Mouse (Mus musculus): ENCODE data around the gene Bhlha15. TPM values are rescaled to one million over a fixed set of nuclear protein-coding genes. Genes with fewer than 3 reads are reported as not detected.

The Bhlha15 gene
- polyA plus RNA-seq, 1 experiment from 2014 or later: 3.9 TPM

DNA sequence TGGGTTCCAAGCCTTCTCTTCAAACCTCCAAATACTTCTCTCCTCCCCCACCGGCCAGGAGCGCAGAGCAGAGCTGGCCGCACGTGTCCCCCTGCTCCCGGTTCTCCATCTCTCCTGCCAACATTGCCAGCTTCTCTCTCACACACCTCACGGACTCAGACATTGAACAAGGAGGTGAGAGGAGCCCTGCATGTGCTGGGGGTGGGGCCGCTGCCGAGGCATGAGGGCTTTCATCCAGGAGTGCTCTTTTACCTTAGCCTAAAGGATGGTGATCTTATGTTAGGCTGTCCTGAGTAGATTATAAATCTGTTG lies 6.9 kb upstream of the Bhlha15 start:
- ATAC-seq (replicated peaks; ENCODE audit: low FRiP score, low TSS enrichment, low read depth): 0 out of 2 replicates have a peak, but pooled peaks have one; percentile 37
- no peak overlapping the region for H3K27ac ChIP-seq (ENCODE audit: low read depth)

DNA sequence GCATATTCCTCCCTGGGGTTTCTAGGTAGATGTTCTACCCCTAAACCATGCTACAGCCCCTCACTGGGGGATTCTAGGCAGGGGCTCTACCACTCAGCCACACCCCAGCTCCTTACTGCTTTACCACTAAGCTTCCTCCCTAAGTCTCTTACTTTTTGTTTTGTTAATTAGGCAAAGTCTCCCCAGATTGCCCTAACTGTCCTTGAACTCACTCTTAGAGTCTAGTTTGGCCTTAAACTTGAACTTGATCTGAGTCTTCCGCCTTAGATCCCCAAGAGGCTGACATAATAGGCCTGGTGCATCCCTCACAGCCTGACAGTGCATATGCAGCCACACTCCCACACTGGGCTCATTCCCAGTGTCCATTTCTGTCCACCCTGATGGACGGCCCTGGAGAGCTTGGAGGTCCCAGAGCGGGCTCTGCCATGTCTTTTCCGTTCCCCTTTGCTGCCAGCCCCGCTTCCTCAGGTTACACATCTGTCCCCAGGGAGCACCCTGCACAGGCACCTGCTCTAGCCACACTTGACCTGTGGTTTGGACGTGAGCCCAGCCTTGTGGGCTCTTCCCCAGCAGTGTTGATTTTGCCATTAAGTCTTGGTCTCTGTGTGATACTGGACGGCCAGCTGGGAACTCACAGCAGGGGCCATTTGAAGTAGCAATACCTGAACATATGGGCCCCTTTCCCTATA lies 6.3 kb upstream of the Bhlha15 start:
- no peak for ATAC-seq (replicated peaks; ENCODE audit: low FRiP score, low TSS enrichment, low read depth)
- Histone ChIP-seq H3K9ac (ENCODE audit: low read length) (no peak overlapping the region), H3K4me3 (ENCODE audit: low read depth, low read length) (no peak overlapping the region), H3K27ac (ENCODE audit: low read depth) (no peak overlapping the region), H3K9me3 (ENCODE audit: control insufficient read depth, low read length) (no peaks in the 10 kb centered on the region), H3K27me3 (replicated peaks; ENCODE audit: control insufficient read depth, insufficient read depth, low read length) (no peaks in the 10 kb centered on the region), H3K4me1 (replicated peaks; ENCODE audit: control insufficient read depth, insufficient read depth, low read length) (no peaks in the 10 kb centered on the region), H3K4me2 (ENCODE audit: low read length) (no peak overlapping the region), H3K36me3 (ENCODE audit: control insufficient read depth, insufficient read depth, low read length) (peaks cover 29% of the 10 kb centered on the region)
- DNase-seq (ENCODE audit: low spot score): no peak
- WGBS: 81% methylated on average over 7 of the region's 7 CpGs

More for the DNA sequence above, 6.9 kb upstream of the Bhlha15 start:
- no peak overlapping the region for H3K4me3 ChIP-seq (ENCODE audit: low read depth, low read length)
- no peaks in the 10 kb centered on the region for H3K4me1 ChIP-seq (replicated peaks; ENCODE audit: control insufficient read depth, insufficient read depth, low read length)
- no peaks in the 10 kb centered on the region for H3K9me3 ChIP-seq (ENCODE audit: control insufficient read depth, low read length)
- WGBS: 38% methylated on average over 8 of the region's 8 CpGs
- DNase-seq (ENCODE audit: low spot score): no peak
- peaks cover 32% of the 10 kb centered on the region for H3K36me3 ChIP-seq (ENCODE audit: control insufficient read depth, insufficient read depth, low read length)
- H3K4me2 ChIP-seq (ENCODE audit: low read length): no peak overlapping the region
- no peak overlapping the region for H3K9ac ChIP-seq (ENCODE audit: low read length)
- H3K27me3 ChIP-seq (replicated peaks; ENCODE audit: control insufficient read depth, insufficient read depth, low read length): no peaks in the 10 kb centered on the region

DNA sequence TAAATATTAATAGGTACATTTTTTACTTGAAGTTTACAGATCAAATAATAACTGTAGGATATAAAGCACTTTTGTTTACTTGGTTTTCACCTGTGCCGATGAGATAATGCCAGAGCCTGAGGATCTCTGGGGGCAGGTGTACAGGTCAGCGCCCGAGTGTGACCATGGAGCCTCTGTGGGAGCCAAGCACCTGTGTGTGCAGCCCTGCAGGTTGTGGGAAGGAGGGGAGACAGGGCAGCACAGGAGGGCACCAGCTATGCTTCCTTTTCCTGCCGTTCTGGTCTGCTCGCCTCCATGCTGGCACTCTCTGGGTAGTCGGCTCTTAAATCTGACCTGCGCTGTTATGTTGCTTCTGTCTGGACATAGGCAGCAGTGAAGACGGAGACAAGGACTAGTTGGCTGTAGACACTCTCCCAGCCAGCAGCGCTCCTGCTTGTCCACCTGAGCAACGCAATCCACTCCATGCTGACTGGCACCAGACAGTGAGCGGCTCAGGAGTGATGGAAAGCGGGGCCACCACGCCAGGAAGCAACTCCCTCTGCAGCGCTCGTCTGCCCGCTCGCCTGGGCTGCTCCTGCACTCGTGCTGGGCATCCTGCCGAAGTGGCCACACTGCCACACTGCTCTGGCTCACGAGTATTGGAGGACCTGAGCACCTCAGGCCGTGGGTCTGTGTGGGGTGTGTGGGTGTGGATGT lies 5.6 kb upstream of the Bhlha15 start:
- 86% methylated on average over 21 of the region's 21 CpGs for WGBS
- ATAC-seq (replicated peaks; ENCODE audit: low FRiP score, low TSS enrichment, low read depth) (no peak), DNase-seq (ENCODE audit: low spot score) (no peak)
- Histone ChIP-seq H3K4me2 (ENCODE audit: low read length) (no peak overlapping the region), H3K4me1 (replicated peaks; ENCODE audit: control insufficient read depth, insufficient read depth, low read length) (peaks cover under 1% of the 10 kb centered on the region), H3K36me3 (ENCODE audit: control insufficient read depth, insufficient read depth, low read length) (peaks cover 26% of the 10 kb centered on the region), H3K4me3 (ENCODE audit: low read depth, low read length) (no peak overlapping the region), H3K27ac (ENCODE audit: low read depth) (no peak overlapping the region), H3K9me3 (ENCODE audit: control insufficient read depth, low read length) (no peaks in the 10 kb centered on the region), H3K27me3 (replicated peaks; ENCODE audit: control insufficient read depth, insufficient read depth, low read length) (no peaks in the 10 kb centered on the region), H3K9ac (ENCODE audit: low read length) (no peak overlapping the region)

DNA sequence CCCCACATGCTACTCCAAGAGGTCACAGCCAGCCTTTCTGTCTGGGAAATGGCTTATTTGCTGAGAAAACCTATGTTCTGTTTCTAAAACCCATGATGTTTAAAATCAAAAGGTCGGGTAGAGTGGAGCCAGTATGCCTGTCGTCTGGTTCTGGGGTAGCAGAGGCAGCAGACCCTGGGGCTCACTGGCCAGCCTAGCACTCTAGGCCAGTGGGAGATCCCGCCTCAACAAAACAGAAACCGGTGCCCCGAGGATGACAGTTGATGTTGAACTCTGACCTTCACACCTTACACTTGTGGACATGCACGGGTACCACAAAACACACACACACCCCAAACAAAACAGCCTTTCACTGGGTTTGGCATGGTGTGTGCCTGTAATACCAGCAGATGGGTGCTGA lies 1.7 kb upstream of the Bhlha15 start:
- no peak overlapping the region for H3K4me2 ChIP-seq (ENCODE audit: low read length)
- no peak for ATAC-seq (replicated peaks; ENCODE audit: low FRiP score, low TSS enrichment, low read depth)
- H3K9me3 ChIP-seq (ENCODE audit: control insufficient read depth, low read length): no peaks in the 10 kb centered on the region
- peaks cover 22% of the 10 kb centered on the region for H3K36me3 ChIP-seq (ENCODE audit: control insufficient read depth, insufficient read depth, low read length)
- no peak overlapping the region for H3K4me3 ChIP-seq (ENCODE audit: low read depth, low read length)
- no peak overlapping the region for H3K9ac ChIP-seq (ENCODE audit: low read length)
- H3K27me3 ChIP-seq (replicated peaks; ENCODE audit: control insufficient read depth, insufficient read depth, low read length): no peaks in the 10 kb centered on the region
- no peak for DNase-seq (ENCODE audit: low spot score)
- peaks cover 8% of the 10 kb centered on the region for H3K4me1 ChIP-seq (replicated peaks; ENCODE audit: control insufficient read depth, insufficient read depth, low read length)
- 76% methylated on average over 6 of the region's 6 CpGs for WGBS
- no peak overlapping the region for H3K27ac ChIP-seq (ENCODE audit: low read depth)

- H3K4me3 ChIP-seq (ENCODE audit: low read depth, low read length): no peak overlapping the region
- H3K9me3 ChIP-seq (ENCODE audit: control insufficient read depth, low read length): no peaks in the 10 kb centered on the region
- 77% methylated on average over 7 of the region's 7 CpGs for WGBS
- H3K4me2 ChIP-seq (ENCODE audit: low read length): no peak overlapping the region
- peaks cover 8% of the 10 kb centered on the region for H3K4me1 ChIP-seq (replicated peaks; ENCODE audit: control insufficient read depth, insufficient read depth, low read length)
- H3K9ac ChIP-seq (ENCODE audit: low read length): no peak overlapping the region
- ATAC-seq (replicated peaks; ENCODE audit: low FRiP score, low TSS enrichment, low read depth): no peak
- no peaks in the 10 kb centered on the region for H3K27me3 ChIP-seq (replicated peaks; ENCODE audit: control insufficient read depth, insufficient read depth, low read length)
- no peak for DNase-seq (ENCODE audit: low spot score)
- peaks cover 17% of the 10 kb centered on the region for H3K36me3 ChIP-seq (ENCODE audit: control insufficient read depth, insufficient read depth, low read length)
- H3K27ac ChIP-seq (ENCODE audit: low read depth): no peak overlapping the region
These were observed 759 bp upstream of the Bhlha15 start for GRCm38 (mm10) chr5:144189327-144189726.

GRCm38 (mm10) chr5:144191026-144191425 lies 940 bp downstream of the Bhlha15 start:
- Histone ChIP-seq H3K9me3 (ENCODE audit: control insufficient read depth, low read length) (no peaks in the 10 kb centered on the region), H3K4me2 (ENCODE audit: low read length) (no peak overlapping the region), H3K27ac (ENCODE audit: low read depth) (no peak overlapping the region), H3K4me3 (ENCODE audit: low read depth, low read length) (no peak overlapping the region), H3K36me3 (ENCODE audit: control insufficient read depth, insufficient read depth, low read length) (peaks cover 1% of the 10 kb centered on the region; the same call in 1 of the 2 replicates), H3K27me3 (replicated peaks; ENCODE audit: control insufficient read depth, insufficient read depth, low read length) (no peaks in the 10 kb centered on the region), H3K9ac (ENCODE audit: low read length) (no peak overlapping the region), H3K4me1 (replicated peaks; ENCODE audit: control insufficient read depth, insufficient read depth, low read length) (peaks cover 8% of the 10 kb centered on the region)
- ATAC-seq (replicated peaks; ENCODE audit: low FRiP score, low TSS enrichment, low read depth): no peak
- WGBS: 37% methylated on average over 23 of the region's 23 CpGs
- DNase-seq (ENCODE audit: low spot score): no peak

DNA sequence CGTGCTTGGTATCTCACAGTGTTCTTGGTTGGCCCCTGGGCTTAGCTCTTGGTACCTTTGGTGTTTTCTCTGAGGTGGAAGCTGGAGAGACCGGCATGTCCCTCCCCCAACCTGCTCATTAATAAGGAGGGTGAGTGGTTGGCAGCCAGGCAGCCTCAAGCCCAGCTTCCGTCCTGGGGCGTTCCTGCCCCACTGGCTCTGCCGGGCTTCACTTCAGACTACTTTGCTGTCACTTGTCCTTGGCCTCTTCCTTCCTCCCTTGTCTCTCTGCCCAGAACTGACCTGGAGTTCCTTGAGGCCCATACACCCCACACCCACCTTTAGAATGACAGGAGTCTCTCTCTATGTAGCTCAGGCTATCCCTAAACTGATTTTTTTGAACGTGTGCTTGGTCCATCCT lies 2.6 kb downstream of the Bhlha15 start:
- no peaks in the 10 kb centered on the region for H3K27me3 ChIP-seq (replicated peaks; ENCODE audit: control insufficient read depth, insufficient read depth, low read length)
- H3K9ac ChIP-seq (ENCODE audit: low read length): no peak overlapping the region
- H3K36me3 ChIP-seq (ENCODE audit: control insufficient read depth, insufficient read depth, low read length): no peaks in the 10 kb centered on the region
- H3K4me3 ChIP-seq (ENCODE audit: low read depth, low read length): no peak overlapping the region
- no peak for DNase-seq (ENCODE audit: low spot score)
- 81% methylated on average over 6 of the region's 6 CpGs for WGBS
- H3K4me2 ChIP-seq (ENCODE audit: low read length): no peak overlapping the region
- no peak for ATAC-seq (replicated peaks; ENCODE audit: low FRiP score, low TSS enrichment, low read depth)
- peaks cover 8% of the 10 kb centered on the region for H3K4me1 ChIP-seq (replicated peaks; ENCODE audit: control insufficient read depth, insufficient read depth, low read length)
- H3K9me3 ChIP-seq (ENCODE audit: control insufficient read depth, low read length): no peaks in the 10 kb centered on the region
- no peak overlapping the region for H3K27ac ChIP-seq (ENCODE audit: low read depth)

DNA sequence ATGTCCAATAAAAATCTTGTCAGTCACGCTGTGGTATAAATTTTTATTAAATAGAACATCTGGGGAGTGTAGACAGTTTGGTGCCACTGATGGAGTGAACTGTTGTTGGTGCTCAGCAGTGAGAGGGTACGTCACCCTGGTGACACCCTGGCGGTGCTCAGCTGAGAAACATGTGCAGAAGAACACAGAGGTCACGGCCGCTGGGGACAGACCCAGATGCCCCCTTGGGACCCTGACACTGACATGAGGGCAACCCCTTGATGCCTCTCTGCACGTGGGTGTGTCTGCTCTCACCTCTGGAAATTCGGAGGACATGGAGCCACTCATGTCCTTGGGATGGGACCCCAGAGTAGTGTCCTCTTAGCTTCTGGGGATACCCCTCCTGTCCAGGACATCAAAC lies 4.3 kb downstream of the Bhlha15 start:
- no peaks in the 10 kb centered on the region for H3K27me3 ChIP-seq (replicated peaks; ENCODE audit: control insufficient read depth, insufficient read depth, low read length)
- peaks cover 4% of the 10 kb centered on the region; the same call in 1 of the 2 replicates for H3K36me3 ChIP-seq (ENCODE audit: control insufficient read depth, insufficient read depth, low read length)
- no peak overlapping the region for H3K4me3 ChIP-seq (ENCODE audit: low read depth, low read length)
- H3K4me2 ChIP-seq (ENCODE audit: low read length): no peak overlapping the region
- H3K27ac ChIP-seq (ENCODE audit: low read depth): no peak overlapping the region
- ATAC-seq (replicated peaks; ENCODE audit: low FRiP score, low TSS enrichment, low read depth) (no peak), DNase-seq (ENCODE audit: low spot score) (no peak)
- no peaks in the 10 kb centered on the region for H3K9me3 ChIP-seq (ENCODE audit: control insufficient read depth, low read length)
- H3K4me1 ChIP-seq (replicated peaks; ENCODE audit: control insufficient read depth, insufficient read depth, low read length): peaks cover 8% of the 10 kb centered on the region
- 85% methylated on average over 7 of the region's 7 CpGs for WGBS
- H3K9ac ChIP-seq (ENCODE audit: low read length): no peak overlapping the region

GRCm38 (mm10) chr5:144195567-144195966 lies 5.5 kb downstream of the Bhlha15 start:
- H3K4me3 ChIP-seq (ENCODE audit: low read depth, low read length): no peak overlapping the region
- H3K9me3 ChIP-seq (ENCODE audit: control insufficient read depth, low read length): no peaks in the 10 kb centered on the region
- no peak for ATAC-seq (replicated peaks; ENCODE audit: low FRiP score, low TSS enrichment, low read depth)
- H3K4me1 ChIP-seq (replicated peaks; ENCODE audit: control insufficient read depth, insufficient read depth, low read length): no peaks in the 10 kb centered on the region
- 89% methylated on average over 8 of the region's 8 CpGs for WGBS
- no peak overlapping the region for H3K27ac ChIP-seq (ENCODE audit: low read depth)
- H3K4me2 ChIP-seq (ENCODE audit: low read length): no peak overlapping the region
- no peaks in the 10 kb centered on the region for H3K27me3 ChIP-seq (replicated peaks; ENCODE audit: control insufficient read depth, insufficient read depth, low read length)
- DNase-seq (ENCODE audit: low spot score): no peak
- H3K9ac ChIP-seq (ENCODE audit: low read length): no peak overlapping the region
- H3K36me3 ChIP-seq (ENCODE audit: control insufficient read depth, insufficient read depth, low read length): peaks cover 8% of the 10 kb centered on the region; the same call in 1 of the 2 replicates
